Mouse (Mus musculus) MEL (cell line): ENCODE measurements at regions not wholly inside any gene's neighbourhood (a gene's known extent, or its start where the extent isn't known, plus 50 kb on each side); places are given as distances from the start of the nearest gene placed in this dataset.

Experiments
- DNase-seq: peaks from one replicate; pipeline ENCODE4 v3.0.0; 2011; ENCODE audit warnings: low read depth, low spot score
- H3K27ac ChIP-seq: 2 replicates; pipeline ENCODE4 v1.5.1; 2012; ENCODE audit warnings: low read depth, mild to moderate bottlenecking, control low read depth, low read length, moderate library complexity; ENCODE audit not compliant: control insufficient read depth
- H3K27me3 ChIP-seq, 2 experiments: fragments of 150-350 bp in 1 of 2; sonication (generic) in 1 of 2; 2 replicates each; pipeline ENCODE4 v1.6.1; 2012; ENCODE audit warnings: low read length in 2 of 2, mild to moderate bottlenecking in 2 of 2, improper control_type of control experiment in 1 of 2, moderate library complexity in 1 of 2; ENCODE audit not compliant: insufficient read depth in 2 of 2, control insufficient read depth in 1 of 2
- H3K36me3 ChIP-seq, 2 experiments: 2 replicates each; pipeline ENCODE4 v1.6.1; 2012 to 2014; ENCODE audit warnings: low read length in 2 of 2, improper control_type of control experiment in 1 of 2, inconsistent platforms in 1 of 2, mild to moderate bottlenecking in 1 of 2; ENCODE audit not compliant: insufficient read depth in 2 of 2, control insufficient read depth in 1 of 2
- H3K4me1 ChIP-seq, 2 experiments: fragments of 150-350 bp in 1 of 2; sonication (generic) in 1 of 2; 2 replicates each; pipeline ENCODE4 v1.6.1; 2012; ENCODE audit warnings: low read length in 2 of 2, improper control_type of control experiment in 1 of 2, mild to moderate bottlenecking in 1 of 2; ENCODE audit not compliant: insufficient read depth in 2 of 2, control insufficient read depth in 1 of 2
- H3K4me3 ChIP-seq, 2 experiments: fragments of 150-350 bp in 1 of 2; sonication (generic) in 1 of 2; 2 replicates each; pipeline ENCODE4 v1.5.1; 2012; ENCODE audit warnings: low read depth in 2 of 2, low read length in 2 of 2, mild to moderate bottlenecking in 2 of 2, moderate library complexity in 2 of 2, control low read depth in 1 of 2, improper control_type of control experiment in 1 of 2; ENCODE audit not compliant: control insufficient read depth in 1 of 2, insufficient read depth in 1 of 2
- H3K79me2 ChIP-seq: 2 replicates; pipeline ENCODE4 v1.6.1; 2012; ENCODE audit warnings: mild to moderate bottlenecking, low read length, moderate library complexity; ENCODE audit not compliant: control insufficient read depth, poor library complexity, insufficient read depth
- H3K9ac ChIP-seq: 2 replicates; pipeline ENCODE4 v1.6.1; 2012; ENCODE audit warnings: low read depth, mild to moderate bottlenecking, control low read depth, low read length, moderate library complexity; ENCODE audit not compliant: control insufficient read depth, poor library complexity, severe bottlenecking
- H3K9me3 ChIP-seq: fragments of 150-350 bp; sonication (generic); replicated peaks from 2 replicates; pipeline ENCODE4 v1.6.1; 2012; ENCODE audit warnings: mild to moderate bottlenecking, low read length, improper control_type of control experiment, moderate library complexity; ENCODE audit not compliant: insufficient read depth
- CHD1 ChIP-seq: IDR thresholded peaks from 2 replicates; pipeline ENCODE4 v1.6.1; 2012; ENCODE audit warnings: low read depth, mild to moderate bottlenecking, inconsistent platforms, low read length, improper control_type of control experiment
- E2F4 ChIP-seq: IDR thresholded peaks from 2 replicates; pipeline ENCODE4 v1.6.1; 2011; ENCODE audit warnings: low read depth, low read length, improper control_type of control experiment, borderline replicate concordance
- ELF1 ChIP-seq: IDR thresholded peaks from 2 replicates; pipeline ENCODE4 v1.6.1; 2014; ENCODE audit warnings: low read depth, mild to moderate bottlenecking, inconsistent platforms, low read length, improper control_type of control experiment, moderate library complexity
- EP300 ChIP-seq, 2 experiments: IDR thresholded peaks; 2 replicates each; pipeline ENCODE4 v1.6.1; 2011; ENCODE audit warnings: improper control_type of control experiment in 2 of 2, low read length in 2 of 2, low read depth in 1 of 2, mild to moderate bottlenecking in 1 of 2
- ETS1 ChIP-seq: IDR thresholded peaks from 2 replicates; pipeline ENCODE4 v1.6.1; 2012; ENCODE audit warnings: low read depth, mild to moderate bottlenecking, inconsistent platforms, low read length, improper control_type of control experiment, moderate library complexity
- MAX ChIP-seq: IDR thresholded peaks from 2 replicates; pipeline ENCODE4 v1.6.1; 2011; ENCODE audit warnings: low read length, improper control_type of control experiment
- MEF2A ChIP-seq: IDR thresholded peaks from 2 replicates; pipeline ENCODE4 v1.6.1; 2014; ENCODE audit warnings: low read depth, mild to moderate bottlenecking, inconsistent platforms, low read length, improper control_type of control experiment; ENCODE audit not compliant: poor library complexity, insufficient replicate concordance, severe bottlenecking; ENCODE audit errors: extremely low read depth
- MXI1 ChIP-seq: IDR thresholded peaks from 2 replicates; pipeline ENCODE4 v1.6.1; 2011; ENCODE audit warnings: mild to moderate bottlenecking, low read depth, low read length, improper control_type of control experiment
- MYB ChIP-seq: IDR thresholded peaks from 2 replicates; pipeline ENCODE4 v1.6.1; 2011; ENCODE audit warnings: mild to moderate bottlenecking, low read depth, low read length, improper control_type of control experiment
- MYC ChIP-seq: IDR thresholded peaks from 2 replicates; pipeline ENCODE4 v1.6.1; 2011; ENCODE audit warnings: low read depth, mild to moderate bottlenecking, low read length, improper control_type of control experiment, moderate library complexity
- NELFE ChIP-seq: IDR thresholded peaks from 2 replicates; pipeline ENCODE4 v1.6.1; 2011; ENCODE audit warnings: low read depth, low read length, improper control_type of control experiment
- POLR2AphosphoS5 ChIP-seq: IDR thresholded peaks from 2 replicates; pipeline ENCODE4 v1.6.1; 2012; ENCODE audit warnings: low read depth, borderline replicate concordance, mild to moderate bottlenecking, inconsistent platforms, low read length, moderate library complexity, mixed read lengths
- RCOR1 ChIP-seq: IDR thresholded peaks from 2 replicates; pipeline ENCODE4 v1.6.1; 2012; ENCODE audit warnings: low read depth, mild to moderate bottlenecking, inconsistent platforms, low read length, improper control_type of control experiment
- TCF12 ChIP-seq: IDR thresholded peaks from 2 replicates; pipeline ENCODE4 v1.6.1; 2014; ENCODE audit warnings: low read depth, mild to moderate bottlenecking, inconsistent platforms, low read length, improper control_type of control experiment, moderate library complexity
- USF1 ChIP-seq: IDR thresholded peaks from 2 replicates; pipeline ENCODE4 v1.6.1; 2014; ENCODE audit warnings: low read depth, mild to moderate bottlenecking, inconsistent platforms, low read length, improper control_type of control experiment, moderate library complexity
- USF2 ChIP-seq, 2 experiments: IDR thresholded peaks; 2 replicates each; pipeline ENCODE4 v1.6.1; 2011 to 2012; ENCODE audit warnings: improper control_type of control experiment in 2 of 2, low read length in 2 of 2, borderline replicate concordance in 1 of 2, inconsistent platforms in 1 of 2, low read depth in 1 of 2, mild to moderate bottlenecking in 1 of 2; ENCODE audit not compliant: insufficient read depth in 1 of 2
- ZMIZ1 ChIP-seq: IDR thresholded peaks from 2 replicates; pipeline ENCODE4 v1.6.1; 2012; ENCODE audit warnings: low read depth, mild to moderate bottlenecking, inconsistent platforms, low read length, improper control_type of control experiment, moderate library complexity

DNA sequence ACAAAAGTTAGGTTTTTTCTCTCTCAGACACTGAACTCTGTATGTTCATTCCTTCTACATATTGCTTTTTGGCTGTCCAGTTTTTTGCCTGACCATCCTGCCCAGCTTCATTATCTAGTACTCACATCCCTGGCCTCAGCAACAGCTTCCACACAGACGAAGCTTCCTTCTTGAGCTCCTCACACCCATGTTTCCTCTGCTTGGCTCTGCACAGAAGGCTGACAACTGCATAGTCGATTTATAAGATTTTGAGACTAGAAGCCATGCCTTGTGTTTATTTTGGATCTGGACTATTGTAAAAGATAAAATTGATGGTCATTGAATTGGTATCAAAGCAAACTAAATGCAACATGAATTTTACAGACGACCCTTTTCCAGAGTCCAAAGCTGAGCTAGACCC, 420.0 kb upstream of the Klf4 start:
- TF ChIP-seq RCOR1 (no peak), ZMIZ1 (no peak), MYB (no peak), EP300 (IDR thresholded peaks at IDR 0.05; ENCODE audit: low read depth in 1 of 2, low read length in 2 of 2) (no peak), MXI1 (no peak), USF2 (IDR thresholded peaks at IDR 0.05; ENCODE audit: borderline replicate concordance in 1 of 2, insufficient read depth in 1 of 2, low read depth in 1 of 2, low read length in 2 of 2) (no peak), NELFE (no peak), CHD1 (no peak), POLR2AphosphoS5 (no peak), MYC (no peak), ELF1 (no peak), TCF12 (no peak), MEF2A (no peak), MAX (no peak), ETS1 (no peak), E2F4 (no peak)
- no peaks in the 10 kb centered on the region for H3K36me3 ChIP-seq
- H3K27me3 ChIP-seq, result no peaks in the 10 kb centered on the region
- no peak for DNase-seq
- H3K27ac ChIP-seq, result no peak overlapping the region
- H3K4me3 ChIP-seq, result no peak overlapping the region
- no peaks in the 10 kb centered on the region for H3K4me1 ChIP-seq
- no peaks in the 10 kb centered on the region for H3K9me3 ChIP-seq
- H3K79me2 ChIP-seq, result no peaks in the 10 kb centered on the region
- no peak overlapping the region for H3K9ac ChIP-seq

DNA sequence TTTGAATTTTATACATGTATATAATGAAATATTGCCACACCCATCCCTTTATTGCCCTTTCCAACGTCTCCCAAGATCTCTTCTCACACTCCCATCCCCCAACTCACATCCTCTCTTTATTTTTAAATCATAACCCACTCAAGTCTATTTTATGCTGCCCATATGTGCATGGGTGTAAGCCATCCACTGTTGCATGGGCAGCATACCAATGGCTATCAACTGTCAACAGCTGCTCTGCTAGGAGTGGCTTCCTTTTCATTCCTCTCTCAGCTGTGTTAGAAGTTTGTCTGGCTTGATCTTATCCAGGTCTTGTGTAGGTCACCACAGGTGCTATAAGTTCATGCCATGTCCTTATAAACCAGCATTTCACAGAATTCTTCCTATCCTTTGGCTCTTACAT, 409.2 kb upstream of the Klf4 start:
- no peak overlapping the region for H3K4me3 ChIP-seq
- H3K4me1 ChIP-seq, result no peaks in the 10 kb centered on the region
- H3K27me3 ChIP-seq, result no peaks in the 10 kb centered on the region
- no peaks in the 10 kb centered on the region for H3K9me3 ChIP-seq
- TF ChIP-seq ZMIZ1 (no peak), MYC (no peak), USF1 (no peak)
- no peaks in the 10 kb centered on the region for H3K79me2 ChIP-seq
- H3K9ac ChIP-seq, result no peak overlapping the region
- H3K27ac ChIP-seq, result no peak overlapping the region
- no peaks in the 10 kb centered on the region for H3K36me3 ChIP-seq
- DNase-seq, result no peak
